Mouse (Mus musculus): ENCODE measurements at regions not wholly inside any gene's neighbourhood (a gene's known extent, or its start where the extent isn't known, plus 50 kb on each side); places are given as distances from the start of the nearest gene placed in this dataset.
A peak's percentile ranks its signal among the peaks of the same experiment; 100 is the strongest.

DNA sequence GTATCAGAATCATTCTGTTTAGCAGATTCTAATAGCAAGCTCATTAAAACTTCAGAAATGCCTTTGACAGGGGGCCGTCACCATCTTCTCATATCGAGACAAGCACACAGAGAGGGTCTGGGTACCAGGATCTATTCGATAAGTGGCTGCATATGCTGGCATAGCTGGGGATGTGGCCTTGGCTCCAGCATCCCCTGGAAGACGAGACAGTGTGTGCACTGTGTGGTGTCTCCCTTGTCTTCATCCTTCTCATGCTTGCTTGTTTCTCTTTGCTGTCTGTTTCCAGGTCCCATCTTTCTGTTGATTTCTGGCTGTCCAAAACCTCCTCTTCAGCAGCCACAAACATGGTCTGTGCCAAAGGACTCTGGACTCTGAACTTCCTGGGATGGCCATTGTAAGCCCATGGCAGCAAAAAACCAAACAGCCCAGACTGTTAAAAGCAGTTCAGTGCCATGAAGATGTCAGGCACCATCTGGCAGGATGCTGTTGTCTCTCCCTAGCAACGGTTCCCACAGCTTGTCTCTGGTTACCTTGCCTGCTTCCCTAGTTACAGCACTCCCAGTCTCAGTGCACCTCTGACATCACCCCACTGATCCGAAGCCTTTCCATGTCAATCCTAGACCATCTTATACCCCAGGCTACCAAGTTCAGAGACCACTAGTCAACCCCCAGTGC is 56.5 kb downstream of the Kctd12 start:
- DNase-seq (ENCODE audit: low spot score in 2 of 2) = no peak

DNA sequence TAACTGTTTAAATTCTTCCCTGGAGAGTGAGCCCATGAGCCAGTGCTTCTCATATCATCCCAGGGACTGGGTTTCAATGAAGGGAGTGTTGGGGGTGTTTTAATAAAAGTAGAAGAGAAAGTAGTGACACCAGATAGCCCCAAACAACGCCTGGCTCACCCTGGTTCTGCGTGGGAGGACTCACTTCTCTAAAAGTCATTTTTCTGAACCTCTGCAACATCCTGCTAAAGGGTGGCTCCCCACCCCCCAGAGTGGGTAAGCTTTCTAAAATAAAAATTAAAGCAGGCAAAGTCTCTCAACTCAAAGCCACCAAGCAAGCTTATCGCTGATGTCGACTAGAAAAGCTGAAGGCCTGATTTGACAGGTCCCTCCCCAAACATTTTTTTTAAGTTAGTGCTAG is 57.8 kb downstream of the Kctd12 start:
- no peak for DNase-seq (ENCODE audit: low spot score in 2 of 2)

DNA sequence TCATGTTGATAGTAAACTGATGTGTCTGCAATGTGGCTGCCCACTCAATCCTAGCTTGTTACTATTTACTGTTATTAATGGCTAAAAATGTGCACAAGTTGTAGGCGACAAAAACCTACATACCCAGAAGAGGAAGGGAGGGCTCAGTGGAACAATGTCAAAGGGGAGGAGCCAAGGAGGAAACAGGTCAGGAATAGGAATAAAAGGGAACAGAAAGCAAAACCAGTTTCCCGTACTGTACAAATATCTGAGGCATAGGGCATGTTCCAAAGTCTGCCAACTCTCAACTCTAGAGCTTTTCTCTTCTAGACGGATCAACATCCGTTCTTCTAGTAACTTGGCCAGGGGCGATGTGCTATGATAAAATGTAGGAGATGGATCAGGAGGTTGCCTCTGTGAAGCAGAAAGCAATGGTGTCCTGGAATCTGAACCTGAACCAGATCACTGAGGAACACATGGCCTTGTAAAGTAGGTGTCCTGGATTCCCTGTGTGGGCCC is 59.9 kb downstream of the Kctd12 start:
- no peak for DNase-seq (ENCODE audit: low spot score in 2 of 2)

GRCm38 (mm10) chr14:102920415-102920814 is 62.0 kb downstream of the Kctd12 start:
- DNase-seq (ENCODE audit: low spot score in 2 of 2) = no peak

DNA sequence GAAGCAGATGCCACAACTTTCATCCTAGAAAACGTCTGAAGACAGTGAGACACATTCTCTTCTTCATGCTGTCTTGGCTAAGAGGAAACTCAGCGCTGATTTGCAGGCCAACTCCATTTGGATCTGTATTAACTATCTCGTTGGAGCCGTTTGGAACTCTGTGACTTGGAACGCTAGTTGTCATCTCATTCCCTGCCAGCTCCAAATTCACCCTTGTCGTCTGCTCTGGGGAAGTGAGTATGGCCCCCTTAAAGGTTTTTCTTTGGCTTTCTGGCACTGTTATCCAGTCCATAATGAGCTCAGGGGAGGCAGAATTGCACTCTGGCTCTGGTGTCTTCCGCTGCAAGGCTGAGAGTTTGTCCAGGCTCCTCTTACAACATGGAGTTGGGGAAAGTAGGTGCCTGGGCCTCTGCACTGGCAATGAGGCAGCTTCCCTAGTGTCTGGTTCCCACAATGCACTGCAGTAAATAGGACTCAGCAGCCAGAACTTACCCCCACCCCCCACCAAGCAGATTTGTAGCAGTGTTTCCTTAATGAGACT is 63.1 kb downstream of the Kctd12 start:
- no peak for DNase-seq (ENCODE audit: low spot score in 2 of 2)

GRCm38 (mm10) chr14:102917929-102918328 is 64.5 kb downstream of the Kctd12 start:
- no peak for DNase-seq (ENCODE audit: low spot score in 2 of 2)

GRCm38 (mm10) chr14:102915918-102916317 is 66.5 kb downstream of the Kctd12 start:
- no peak for DNase-seq (ENCODE audit: low spot score in 2 of 2)

- no peak for DNase-seq (ENCODE audit: low spot score in 2 of 2)
Measured at GRCm38 (mm10) chr14:102911582-102911981, 70.9 kb downstream of the Kctd12 start.

- no peak for DNase-seq (ENCODE audit: low spot score in 2 of 2)
Measured at GRCm38 (mm10) chr14:102908990-102909389, 73.4 kb downstream of the Kctd12 start.

- no peak for DNase-seq (ENCODE audit: low spot score in 2 of 2)
Measured at GRCm38 (mm10) chr14:102907411-102908103, 74.9 kb downstream of the Kctd12 start.

- DNase-seq (ENCODE audit: low spot score in 2 of 2) = peak; percentile 25 to 30
Measured at GRCm38 (mm10) chr14:102906826-102907225, 75.6 kb downstream of the Kctd12 start.

DNA sequence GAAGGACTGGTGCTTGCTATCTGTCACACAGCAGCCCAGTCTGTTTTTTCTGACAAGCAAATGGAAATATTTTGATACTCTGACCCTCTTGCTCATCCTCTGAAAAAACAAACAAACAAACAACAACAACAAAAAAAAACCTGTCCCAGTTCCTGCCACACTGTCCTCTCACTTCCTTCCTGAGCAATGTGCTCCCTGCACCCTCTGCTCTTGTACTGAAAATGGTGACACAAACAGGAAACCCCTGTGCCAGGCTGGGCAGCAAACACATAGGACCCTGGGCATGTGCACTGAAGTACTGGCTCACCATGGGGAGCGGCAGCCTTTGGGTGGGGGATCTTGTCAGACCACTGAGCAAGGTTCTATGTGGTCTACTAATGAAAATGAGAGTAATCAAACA is 76.2 kb downstream of the Kctd12 start:
- DNase-seq (ENCODE audit: low spot score in 2 of 2) = peak; percentile 11 to 16

GRCm38 (mm10) chr14:102902906-102903305 is 79.5 kb downstream of the Kctd12 start:
- DNase-seq (ENCODE audit: low spot score in 2 of 2) = no peak

DNA sequence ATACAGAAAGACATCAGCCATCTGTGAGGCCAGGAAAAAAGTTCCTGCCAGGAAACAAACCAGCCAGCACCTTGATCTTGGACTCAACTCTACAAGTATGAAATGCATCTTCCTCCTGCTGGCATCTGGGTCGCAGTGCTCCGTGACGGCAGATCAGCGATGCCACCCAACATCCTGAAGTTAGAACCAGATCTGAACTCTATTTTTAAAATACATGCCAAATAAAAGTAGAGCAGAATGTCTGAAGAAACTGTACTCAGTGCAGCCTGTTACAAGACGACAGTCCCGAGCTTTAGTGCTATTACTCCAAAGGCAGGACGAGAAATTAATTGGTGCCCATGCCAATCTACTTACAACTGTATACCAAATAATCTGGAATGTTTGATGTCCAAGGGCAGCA is 80.2 kb downstream of the Kctd12 start:
- DNase-seq (ENCODE audit: low spot score in 2 of 2) = no peak

DNA sequence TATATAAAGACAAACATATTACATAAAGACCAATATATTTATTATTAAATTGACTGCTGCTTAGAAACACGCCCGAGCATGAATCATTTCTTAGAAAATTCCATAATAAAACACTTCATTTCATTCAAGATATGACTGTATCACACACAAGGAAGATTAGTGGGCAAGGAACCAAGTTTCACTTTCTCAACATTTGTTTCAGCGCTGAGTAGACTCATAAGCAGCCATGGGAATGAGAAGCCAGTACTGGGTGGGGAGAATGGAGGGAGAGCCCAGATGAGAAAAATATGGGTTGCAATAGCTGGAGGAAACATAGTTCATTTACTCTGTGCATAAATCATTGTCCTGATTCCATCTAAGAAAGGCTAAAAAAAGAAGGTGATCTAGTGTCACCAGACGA is 84.0 kb downstream of the Kctd12 start:
- DNase-seq (ENCODE audit: low spot score in 2 of 2) = no peak

GRCm38 (mm10) chr14:102897039-102897438 is 85.4 kb downstream of the Kctd12 start:
- no peak for DNase-seq (ENCODE audit: low spot score in 2 of 2)

DNA sequence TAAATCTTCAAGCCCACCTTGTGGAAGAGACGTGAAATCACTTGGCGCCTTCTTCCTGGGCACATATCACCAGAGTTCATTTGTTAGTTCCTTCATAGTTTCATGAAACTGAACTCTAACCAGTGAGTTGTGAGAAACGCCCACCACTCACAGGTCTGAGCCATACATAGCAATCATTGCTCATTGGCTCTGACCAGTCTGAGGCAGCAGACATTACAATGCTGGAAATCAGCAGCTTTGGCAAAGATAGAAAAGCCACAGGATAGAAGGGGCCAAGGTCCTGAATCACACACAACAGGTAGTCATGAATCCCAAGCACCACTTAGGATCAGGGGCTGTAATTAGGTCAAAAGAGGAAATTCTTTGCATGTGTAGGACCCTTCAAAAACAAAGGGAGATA is 85.9 kb downstream of the Kctd12 start:
- DNase-seq (ENCODE audit: low spot score in 2 of 2) = no peak

- no peak for DNase-seq (ENCODE audit: low spot score in 2 of 2)
Measured at GRCm38 (mm10) chr14:102893241-102893640, 89.2 kb downstream of the Kctd12 start.

GRCm38 (mm10) chr14:102891552-102891951 is 90.9 kb downstream of the Kctd12 start:
- no peak for DNase-seq (ENCODE audit: low spot score in 2 of 2)

- no peak for DNase-seq (ENCODE audit: low spot score in 2 of 2)
Measured at GRCm38 (mm10) chr14:102885240-102885598, 97.2 kb downstream of the Kctd12 start.

DNA sequence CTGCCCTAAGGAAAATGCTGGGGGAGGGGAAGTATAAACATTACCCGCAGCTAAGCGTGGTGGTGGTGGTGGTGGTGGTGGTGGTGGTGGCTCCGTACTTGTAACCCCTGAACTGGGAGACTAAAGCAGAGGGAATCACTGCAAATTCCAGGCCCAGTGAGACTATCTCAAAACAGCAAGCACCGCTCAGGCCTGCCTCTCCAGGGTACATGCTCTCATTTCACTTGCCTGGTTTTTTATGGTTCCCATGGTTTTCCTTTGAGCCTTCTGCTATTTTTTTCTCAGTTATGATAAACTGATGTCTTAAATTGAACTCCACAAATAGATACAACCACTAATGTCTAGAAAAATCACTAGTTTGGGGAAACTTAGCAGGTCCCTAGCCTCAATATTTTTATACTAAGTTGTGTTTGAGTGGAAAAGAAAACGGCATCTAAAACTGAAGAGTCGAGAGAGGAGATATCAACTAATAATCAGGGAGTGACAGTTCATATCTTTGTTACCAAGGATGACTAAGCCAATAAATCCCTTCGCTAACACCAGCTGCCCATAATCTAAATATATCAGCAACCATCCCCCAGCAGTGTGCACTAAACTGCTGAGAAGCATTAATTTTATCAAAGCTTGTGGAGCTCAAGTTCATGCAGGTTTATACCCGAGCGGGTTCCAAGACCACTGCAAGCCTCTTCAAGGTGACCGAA is 97.7 kb downstream of the Kctd12 start:
- no peak for DNase-seq (ENCODE audit: low spot score in 2 of 2)

DNA sequence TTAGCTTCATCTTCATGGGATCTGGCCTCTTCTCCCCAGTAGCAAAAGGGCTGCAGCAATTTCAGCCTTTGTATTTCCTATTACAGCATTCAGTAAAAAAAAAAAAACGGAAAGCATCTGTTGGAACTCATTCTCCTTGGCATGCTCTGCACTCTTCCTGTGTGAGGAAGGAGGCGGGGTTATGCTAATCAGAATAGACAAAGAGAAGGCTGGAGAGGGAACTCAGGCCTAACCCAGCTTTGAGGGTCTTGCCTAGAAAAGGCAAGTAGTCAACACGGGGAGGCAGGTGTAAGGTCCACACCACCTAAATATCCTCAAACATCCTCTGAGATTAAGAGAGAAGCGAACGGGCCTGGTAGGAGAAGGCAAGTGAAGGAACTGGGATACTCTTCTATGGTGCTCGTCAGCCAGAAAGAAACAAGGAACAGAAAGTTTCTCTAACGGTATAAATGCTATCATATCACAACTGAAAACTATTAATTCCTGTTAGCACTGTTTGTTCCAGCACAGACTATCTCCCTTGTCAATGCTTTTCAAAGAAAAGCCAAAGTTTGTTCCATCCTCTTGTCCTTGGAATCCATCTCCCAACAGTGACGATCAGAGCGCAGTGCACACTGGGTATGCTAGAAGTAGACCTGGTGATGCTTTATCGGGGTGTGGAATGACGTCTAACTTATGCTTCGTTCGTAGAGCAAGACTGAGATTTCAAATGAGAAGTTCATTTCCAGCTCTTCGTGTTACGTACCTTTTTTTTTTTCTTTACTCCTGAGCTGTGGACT is 98.9 kb downstream of the Kctd12 start:
- DNase-seq (ENCODE audit: low spot score in 2 of 2) = peak in 1 of 2 experiments; percentile 14
